Mouse (Mus musculus) ovary, postnatal 10 days (tissue): ENCODE measurements around the gene Wif1.

Experiments used
- DNase-seq: peaks from one replicate; pipeline ENCODE4 v3.0.0; 2022; ENCODE audit warnings: low spot score

Wif1 gene

DNA sequence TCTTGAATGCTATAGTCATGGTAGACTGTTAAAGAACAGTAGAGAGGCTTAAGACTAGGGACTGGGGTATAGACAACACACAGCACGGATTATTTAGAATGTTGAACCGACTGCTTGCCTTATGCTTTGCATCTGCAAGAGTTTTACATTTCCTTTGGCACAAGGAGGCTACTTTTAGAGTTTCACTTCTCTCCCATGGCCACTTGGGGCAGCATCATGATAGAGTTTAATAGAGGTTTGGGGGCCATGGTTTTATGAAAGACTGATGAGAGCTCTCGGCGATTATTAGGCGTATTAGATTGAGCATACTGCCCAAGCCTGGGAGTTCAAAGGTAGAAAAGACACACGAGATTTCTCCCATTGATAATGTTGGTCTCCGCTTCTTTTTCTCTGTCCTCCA is 37.0 kb downstream of the Wif1 start:
- no peak for DNase-seq

DNA sequence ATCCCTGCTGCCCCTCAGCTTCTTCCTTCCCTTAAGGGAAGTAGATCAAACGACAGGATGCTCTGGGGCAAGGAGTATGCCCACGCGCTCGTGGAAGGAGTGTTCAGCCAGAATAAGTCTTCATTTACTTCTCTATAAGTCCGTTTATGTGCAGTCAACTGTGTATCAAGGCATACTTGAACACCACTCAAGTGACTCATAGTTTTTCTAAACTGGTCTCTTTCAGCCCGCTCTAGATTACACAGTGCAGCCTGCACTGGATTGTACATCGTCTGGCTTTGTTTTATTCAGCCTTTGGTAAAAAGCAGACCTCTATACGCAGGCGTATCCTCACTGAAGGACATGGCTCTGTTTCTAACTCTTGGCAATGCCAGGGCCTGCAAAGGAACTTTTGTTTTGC is 46.7 kb downstream of the Wif1 start:
- DNase-seq, result no peak

DNA sequence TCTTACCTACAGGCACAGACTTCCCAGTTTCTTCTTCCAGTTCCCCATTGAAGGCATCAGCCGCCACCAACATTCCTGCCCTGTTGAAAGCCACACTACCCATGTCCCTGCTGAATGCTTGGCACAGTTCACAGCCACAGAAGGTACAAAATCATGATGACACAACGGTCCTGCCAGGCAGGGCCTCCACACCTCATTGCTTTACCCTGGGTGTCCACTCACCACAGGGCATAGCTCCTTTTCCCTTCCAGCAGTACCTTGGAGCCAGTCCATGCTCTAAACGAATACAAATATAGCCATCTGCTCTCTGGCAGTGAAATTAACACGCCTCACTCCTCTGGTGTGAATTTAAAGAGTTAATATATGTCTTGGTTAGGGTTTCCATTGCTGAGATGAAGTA is 49.1 kb downstream of the Wif1 start:
- DNase-seq, result no peak

DNA sequence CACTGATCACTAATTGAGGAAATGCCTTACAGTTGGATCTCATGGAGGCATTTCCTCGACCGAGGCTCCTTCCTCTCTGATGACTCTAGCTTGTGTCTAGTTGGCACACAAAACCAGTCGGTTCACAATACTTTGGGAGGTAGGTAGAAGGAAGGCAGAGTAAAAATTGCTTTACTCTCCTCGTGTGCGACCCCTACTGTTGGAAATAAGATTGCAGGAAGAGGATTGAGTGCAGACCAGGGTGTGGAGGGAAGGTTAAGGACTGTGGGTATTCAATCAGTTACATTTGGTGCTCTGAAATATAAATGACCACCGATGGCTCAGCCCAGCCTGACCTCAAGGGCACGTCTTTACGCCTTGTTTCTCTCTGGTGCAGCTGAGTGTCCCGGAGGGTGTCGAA is 49.8 kb downstream of the Wif1 start:
- DNase-seq, result no peak

DNA sequence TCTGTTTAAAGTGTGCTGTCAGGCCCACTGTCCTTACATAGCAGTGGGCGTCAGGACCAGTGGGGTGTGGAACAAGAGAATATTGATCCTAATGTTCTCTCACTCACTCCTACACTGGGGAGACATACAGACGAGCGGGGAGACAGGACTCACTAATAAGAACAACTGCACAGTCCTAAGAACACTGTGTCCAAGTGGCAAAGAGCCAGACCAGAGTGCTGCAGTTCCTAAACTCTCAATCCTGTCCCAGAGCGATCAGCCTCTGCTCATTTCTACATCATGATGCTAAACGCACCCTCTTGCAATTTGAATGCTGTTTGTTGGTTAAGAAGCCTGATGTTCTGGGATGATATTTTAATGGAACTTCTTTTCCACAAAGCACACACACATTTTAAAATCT is 54.9 kb downstream of the Wif1 start:
- DNase-seq, result no peak

DNA sequence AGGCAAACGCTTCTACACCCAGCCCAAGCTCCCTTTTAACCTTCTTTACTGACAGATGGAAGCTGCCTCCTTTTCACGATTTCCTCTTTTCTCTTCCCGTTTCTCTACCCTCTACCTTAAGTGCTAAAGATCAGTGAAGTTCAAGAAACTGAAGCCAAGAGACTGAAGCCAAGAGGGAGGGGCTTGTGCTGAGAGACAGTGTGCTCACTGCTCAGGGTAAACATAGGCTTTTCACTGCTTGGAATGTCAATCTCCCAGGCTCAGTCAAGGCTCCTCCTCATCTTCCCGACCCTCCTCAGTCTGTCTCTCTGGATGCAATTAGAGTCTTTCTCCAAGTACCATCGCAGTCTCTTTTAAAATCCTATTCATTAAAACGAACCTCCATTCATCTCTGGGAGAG is 55.6 kb downstream of the Wif1 start:
- no peak for DNase-seq

DNA sequence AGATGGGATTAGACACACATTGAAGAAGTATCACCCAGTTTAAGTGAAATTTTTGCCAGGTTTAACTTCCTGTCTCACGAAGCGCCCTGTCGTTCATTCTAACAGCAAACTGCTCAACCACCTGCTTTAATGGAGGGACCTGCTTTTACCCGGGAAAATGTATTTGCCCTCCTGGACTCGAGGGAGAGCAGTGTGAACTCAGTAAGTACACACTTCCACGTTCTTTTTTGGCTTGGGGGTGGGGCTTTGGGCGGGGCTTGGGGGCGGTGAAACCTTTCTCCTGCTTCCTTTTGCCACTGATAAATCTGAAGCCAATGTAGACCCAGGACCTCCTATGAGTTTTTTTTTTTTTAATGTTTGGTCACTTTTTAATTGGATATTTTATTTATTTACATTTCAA is 56.2 kb downstream of the Wif1 start:
- DNase-seq, result no peak

DNA sequence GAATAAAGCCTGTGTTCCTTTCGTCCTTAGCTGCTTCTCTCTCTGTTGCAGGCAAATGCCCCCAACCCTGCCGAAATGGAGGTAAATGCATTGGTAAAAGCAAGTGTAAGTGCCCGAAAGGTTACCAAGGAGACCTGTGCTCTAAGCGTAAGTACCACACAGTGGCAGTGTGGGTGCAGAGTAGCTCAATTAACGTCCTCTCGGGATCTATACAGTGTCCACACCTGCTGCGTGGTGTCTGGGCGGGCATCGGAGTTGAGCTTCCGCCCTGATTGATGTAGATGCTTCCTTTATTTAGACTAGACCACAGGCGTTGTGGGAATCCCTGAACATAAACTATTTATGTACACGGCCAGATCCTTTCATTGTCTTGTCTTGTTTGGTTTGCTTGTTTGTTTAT is 62.2 kb downstream of the Wif1 start:
- DNase-seq, result no peak

DNA sequence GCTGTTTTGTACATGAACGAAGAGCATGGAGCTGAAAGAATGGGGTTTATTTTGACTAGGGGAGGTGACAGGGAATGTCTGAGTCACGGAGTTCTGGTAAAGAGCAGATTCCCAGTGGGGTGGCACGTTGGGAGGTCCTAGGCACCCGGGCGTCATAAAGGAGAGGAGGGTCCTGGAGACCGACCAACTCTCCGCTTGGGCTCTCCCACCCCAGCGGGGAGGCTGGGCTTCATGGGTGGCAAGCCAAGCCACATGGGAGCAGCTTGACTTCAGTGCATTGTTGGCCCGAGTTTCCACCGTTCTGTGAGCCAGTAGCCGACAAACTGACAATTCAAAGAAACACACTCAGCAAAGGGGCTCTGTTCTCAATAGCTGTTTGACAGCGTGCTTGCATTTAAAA is 64.5 kb downstream of the Wif1 start:
- no peak for DNase-seq

DNA sequence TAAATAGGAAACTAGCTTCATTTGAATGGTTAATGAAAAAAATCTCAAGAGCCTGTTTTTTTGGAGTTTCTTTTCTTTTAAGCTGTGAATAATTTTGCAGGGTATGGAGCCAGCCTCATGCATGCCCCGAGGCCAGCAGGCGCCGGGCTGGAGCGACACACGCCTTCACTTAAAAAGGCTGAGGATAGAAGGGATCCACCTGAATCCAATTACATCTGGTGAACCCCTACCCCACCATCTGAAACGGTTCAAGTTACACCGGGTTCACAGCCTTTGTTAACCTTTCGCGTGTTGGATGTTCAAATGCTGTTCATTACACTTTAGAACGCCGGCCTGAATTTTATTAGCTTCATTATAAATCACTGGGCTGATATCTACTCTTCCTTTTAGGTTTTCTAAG is 65.9 kb downstream of the Wif1 start:
- DNase-seq, result no peak

DNA sequence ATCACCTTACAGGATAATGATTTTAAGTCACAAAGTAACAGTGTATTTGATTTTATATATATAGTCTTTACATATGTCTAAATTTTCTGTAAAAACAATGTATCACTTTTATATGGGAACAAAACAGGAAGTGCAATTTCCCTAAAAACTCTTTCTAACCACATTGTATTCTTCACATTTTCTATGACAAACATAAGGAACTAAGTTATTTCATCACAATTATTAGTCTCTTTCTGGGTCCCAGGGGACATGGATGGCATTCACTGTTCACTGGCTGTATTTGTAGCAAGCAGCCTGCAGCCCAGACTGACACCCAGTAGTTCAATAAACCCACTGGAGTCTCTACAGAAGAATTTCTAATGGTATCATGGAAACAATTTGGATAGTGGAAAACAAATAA is 82.4 kb downstream of the Wif1 start:
- DNase-seq, result no peak

DNA sequence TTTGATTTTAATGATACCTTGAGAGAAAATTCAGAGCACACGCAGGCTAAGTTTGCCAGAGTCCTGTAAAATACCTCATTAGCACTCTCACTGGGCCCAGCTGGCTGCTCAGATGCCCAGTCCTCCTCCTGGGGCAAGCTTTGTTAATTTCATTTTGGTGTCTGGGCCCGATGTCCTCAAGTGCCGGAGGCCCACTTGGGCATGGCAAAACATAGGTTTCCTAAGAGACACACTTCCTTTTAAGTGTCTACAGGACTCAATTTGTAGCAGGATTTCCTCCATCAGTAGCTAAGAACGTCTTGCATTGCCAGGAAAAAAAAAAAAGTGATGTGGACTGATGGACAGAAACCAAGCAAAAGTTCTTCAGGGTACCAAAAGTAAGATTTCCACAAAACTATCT is 82.9 kb downstream of the Wif1 start:
- DNase-seq, result no peak

DNA sequence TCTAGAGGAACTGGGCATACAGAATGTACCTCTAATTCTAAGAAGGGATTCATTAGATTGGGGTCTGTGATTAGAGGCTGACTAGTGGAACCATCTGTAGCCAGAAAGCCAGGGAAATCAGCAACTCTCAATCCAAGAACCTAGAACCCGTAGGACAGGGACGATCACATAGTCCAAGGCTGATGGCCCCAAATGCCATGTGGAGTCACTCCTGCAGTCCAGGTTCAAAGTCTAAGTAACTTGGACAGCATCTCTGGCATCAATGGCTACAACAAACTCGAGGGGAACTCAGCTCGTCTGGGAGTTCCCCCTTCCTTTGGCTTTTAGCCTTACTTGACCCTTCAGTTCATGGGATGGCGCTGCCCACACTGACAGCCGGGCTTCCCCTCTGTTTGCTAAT is 87.0 kb downstream of the Wif1 start:
- DNase-seq, result no peak

DNA sequence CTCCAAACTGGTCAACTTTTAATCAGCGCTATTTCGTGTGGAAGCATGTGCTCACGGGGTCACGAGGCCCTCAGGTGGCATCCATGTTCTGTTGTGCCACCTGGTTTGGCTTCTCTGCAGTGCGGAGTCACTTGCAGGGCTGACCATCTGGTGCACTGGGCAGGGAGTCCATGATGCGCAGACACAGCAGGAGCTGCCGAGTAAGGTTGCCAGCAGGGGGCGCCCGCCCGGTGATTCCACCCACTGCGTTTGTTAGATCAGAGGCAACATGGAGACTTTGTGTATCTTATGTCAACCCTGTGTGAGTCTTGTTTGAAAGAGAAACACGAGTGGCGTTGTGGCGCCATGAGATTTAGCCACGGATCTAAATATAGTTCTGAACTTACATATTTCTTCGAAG is 90.7 kb downstream of the Wif1 start:
- DNase-seq, result no peak

DNA sequence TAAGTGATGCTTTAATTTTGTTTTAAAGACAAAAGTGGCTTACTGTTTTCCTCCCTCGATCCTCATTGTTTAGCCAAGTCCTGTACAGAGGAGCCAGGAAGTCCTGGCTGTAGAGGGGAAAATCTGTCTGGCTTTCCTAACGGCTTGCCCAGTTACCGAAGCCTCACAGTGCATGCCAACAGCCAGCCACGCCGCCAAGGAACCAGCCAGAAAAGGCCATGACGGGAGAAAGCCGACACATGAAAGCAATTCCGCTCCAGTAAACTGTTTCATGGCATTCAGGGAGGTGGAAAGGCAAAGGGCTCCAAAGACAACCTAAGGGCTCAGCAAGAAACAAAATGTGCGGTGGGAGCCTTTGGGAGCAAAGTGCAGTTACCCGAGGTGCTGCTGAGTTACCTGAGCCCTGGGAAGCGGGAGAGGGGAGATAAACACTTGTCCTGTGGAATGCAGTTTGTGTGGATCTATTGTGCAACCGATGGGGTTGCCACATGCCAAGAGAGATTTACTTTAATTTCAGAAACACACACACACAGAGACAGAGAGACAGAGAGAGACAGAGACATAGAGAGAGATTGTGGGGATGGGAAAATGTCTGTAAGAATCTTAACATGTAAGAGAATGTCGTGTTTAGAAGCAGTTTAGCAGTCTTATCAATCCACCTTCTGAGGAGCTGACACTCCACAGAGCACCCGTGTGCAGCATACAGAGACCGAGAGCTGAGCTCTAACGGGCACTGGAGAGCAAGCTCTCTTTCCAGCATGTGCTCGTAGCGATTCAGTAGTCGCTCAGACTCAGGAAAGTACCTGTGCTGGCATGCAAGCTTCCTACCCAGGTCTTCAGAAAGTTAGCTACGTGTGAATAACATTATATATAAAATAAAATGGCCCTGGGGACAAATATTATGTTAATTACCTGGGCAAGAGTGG is 95.5 kb downstream of the Wif1 start:
- DNase-seq, result no peak
